In the genomic region with DNA sequence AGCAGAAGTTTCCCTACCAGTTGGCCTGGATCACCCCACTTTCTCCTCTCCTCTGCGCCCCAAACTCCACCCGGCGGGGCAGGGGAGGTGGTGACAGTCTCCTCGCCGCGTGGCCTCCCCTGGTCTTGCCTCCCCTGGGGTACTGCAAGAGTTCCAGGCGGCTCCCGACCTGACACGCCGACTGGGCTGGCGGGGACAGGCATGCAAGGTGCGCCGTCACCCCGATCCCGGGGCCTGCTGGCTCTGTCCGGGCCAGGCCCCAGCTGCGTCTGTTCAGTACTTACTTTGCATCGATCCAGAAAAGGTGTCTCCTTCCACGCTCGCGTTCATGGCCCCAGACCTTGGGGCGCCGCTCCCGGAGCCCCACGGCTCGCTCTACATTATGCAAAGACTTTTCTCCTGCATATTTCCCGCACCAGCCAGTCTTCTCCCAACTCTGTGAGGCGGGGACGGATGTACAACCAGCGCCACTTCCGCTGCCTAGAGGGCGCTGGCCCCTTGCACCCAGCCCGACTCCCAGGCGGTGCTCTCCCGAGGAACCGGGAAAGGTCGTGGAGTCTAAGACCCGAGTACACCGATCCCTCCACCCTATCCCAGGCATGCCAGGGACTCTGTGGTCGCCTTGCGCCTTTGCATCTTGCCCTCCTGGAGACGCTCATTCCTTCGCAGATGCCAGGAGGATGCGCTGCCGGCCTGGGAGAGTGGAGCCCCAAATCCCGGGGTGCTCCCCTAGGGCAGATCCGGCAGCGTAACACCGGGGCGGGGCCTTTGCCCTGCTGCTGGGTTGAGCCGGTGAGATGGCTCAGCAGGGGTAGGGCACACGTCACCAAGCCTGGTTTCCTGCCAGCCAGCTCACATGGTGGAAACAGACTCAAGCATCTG, we compare ENCODE assay signal across 8 mouse cellular contexts. TPM values are rescaled to one million over a fixed set of nuclear protein-coding genes. Genes with fewer than 3 reads are reported as not detected.
DNase-seq lines count a peak whose midpoint lies in the region; ATAC-seq and TF ChIP-seq lines count a peak whose summit lies in the region.

Gene Zfp64, minus strand, starts transcription at position 753 of the 882 bp plus-strand sequence.

- H3K4me2 ChIP-seq in heart, embryonic 12.5 days = peak within 1 kb of the TSS; percentile 97
- H3K4me2 ChIP-seq in kidney, postnatal 0 days (ENCODE audit: low read length) = peak within 1 kb of the TSS; percentile 96
- H3K4me2 ChIP-seq in liver, embryonic 11.5 days = peak within 1 kb of the TSS; percentile 80
- H3K4me2 ChIP-seq in stomach, embryonic 14.5 days (replicated peaks; ENCODE audit: low read depth, low read length) = peak within 1 kb of the TSS; percentile 91

- 0 out of 2 replicates have a peak, but pooled peaks have one; percentile 36 for TF ChIP-seq POLR2A in brain, embryonic 14.5 days (IDR thresholded peaks at IDR 0.05; ENCODE audit: borderline replicate concordance, extremely low read depth, insufficient read depth, insufficient read length, poor library complexity, severe bottlenecking)

- H3K9me3 ChIP-seq in erythroblast, embryonic 14.5 days (ENCODE audit: control insufficient read depth, low read length) = no peaks in the 10 kb centered on the region
- no peaks in the 10 kb centered on the region for H3K9me3 ChIP-seq in heart, embryonic 12.5 days (replicated peaks)
- H3K9me3 ChIP-seq in kidney, postnatal 0 days (replicated peaks; ENCODE audit: low read length) = no peaks in the 10 kb centered on the region
- H3K9me3 ChIP-seq in liver, embryonic 11.5 days (ENCODE audit: control insufficient read depth, low read length) = no peaks in the 10 kb centered on the region
- H3K9me3 ChIP-seq in stomach, embryonic 14.5 days (ENCODE audit: control insufficient read depth, low read depth, low read length) = no peaks in the 10 kb centered on the region

- peaks cover 28% of the 10 kb centered on the region for H3K36me3 ChIP-seq in erythroblast, embryonic 14.5 days (ENCODE audit: control insufficient read depth)
- peaks cover 22% of the 10 kb centered on the region for H3K36me3 ChIP-seq in heart, embryonic 12.5 days
- H3K36me3 ChIP-seq in kidney, postnatal 0 days (ENCODE audit: insufficient read depth, low read length) = peaks cover 13% of the 10 kb centered on the region
- peaks cover 15% of the 10 kb centered on the region for H3K36me3 ChIP-seq in liver, embryonic 11.5 days (ENCODE audit: control insufficient read depth, insufficient read depth, low read length)
- H3K36me3 ChIP-seq in stomach, embryonic 14.5 days (ENCODE audit: control insufficient read depth, insufficient read depth, low read length) = peaks cover 16% of the 10 kb centered on the region

- H3K27me3 ChIP-seq in erythroblast, embryonic 14.5 days (ENCODE audit: control insufficient read depth) = no peaks in the 10 kb centered on the region
- no peaks in the 10 kb centered on the region for H3K27me3 ChIP-seq in heart, embryonic 12.5 days (replicated peaks)
- no peaks in the 10 kb centered on the region for H3K27me3 ChIP-seq in kidney, postnatal 0 days (ENCODE audit: insufficient read depth, low read length)
- no peaks in the 10 kb centered on the region for H3K27me3 ChIP-seq in liver, embryonic 11.5 days (replicated peaks; ENCODE audit: control insufficient read depth, insufficient read depth, low read length)
- H3K27me3 ChIP-seq in stomach, embryonic 14.5 days (ENCODE audit: control insufficient read depth, insufficient read depth, low read length) = no peaks in the 10 kb centered on the region

- peak within 1 kb of the TSS; percentile 93 for H3K27ac ChIP-seq in heart, embryonic 12.5 days (ENCODE audit: poor library complexity, severe bottlenecking)
- H3K27ac ChIP-seq in kidney, postnatal 0 days = peak within 1 kb of the TSS; percentile 90
- H3K27ac ChIP-seq in liver, embryonic 11.5 days (ENCODE audit: low read depth, low read length) = peak within 1 kb of the TSS; percentile 78
- peak within 1 kb of the TSS; percentile 78 for H3K27ac ChIP-seq in stomach, embryonic 14.5 days (ENCODE audit: low read length)

- peak within 1 kb of the TSS; percentile 98 for H3K9ac ChIP-seq in heart, embryonic 12.5 days
- peak within 1 kb of the TSS; percentile 94 for H3K9ac ChIP-seq in kidney, postnatal 0 days (ENCODE audit: low read depth, low read length)
- peak within 1 kb of the TSS; percentile 88 for H3K9ac ChIP-seq in liver, embryonic 11.5 days (ENCODE audit: low read depth, low read length)
- peak within 1 kb of the TSS; percentile 91 for H3K9ac ChIP-seq in stomach, embryonic 14.5 days (replicated peaks; ENCODE audit: low read depth, low read length)

- DNase-seq in B cell, adult 2 months = peak; percentile 79 to 82
- DNase-seq in brain, embryonic 14.5 days (ENCODE audit: low read depth) = peak; percentile 91
- DNase-seq in kidney, postnatal 0 days (ENCODE audit: low spot score) = peak; percentile 90
- peak; percentile 91 for DNase-seq in liver, embryonic 11.5 days (ENCODE audit: low spot score)
- DNase-seq in naive thymus-derived CD4-positive, alpha-beta T cell, adult 2 months (ENCODE audit: low read depth) = peak; percentile 92

- under 1% methylated on average over 52 of the region's 52 CpGs for WGBS in heart, embryonic 12.5 days
- under 1% methylated on average over 52 of the region's 52 CpGs for WGBS in kidney, postnatal 0 days
- under 1% methylated on average over 52 of the region's 52 CpGs for WGBS in liver, embryonic 11.5 days
- under 1% methylated on average over 52 of the region's 52 CpGs for WGBS in stomach, embryonic 14.5 days

- ATAC-seq in heart, embryonic 12.5 days (ENCODE audit: insufficient number of reproducible peaks, low FRiP score) = peak; percentile 91
- peak; percentile 90 for ATAC-seq in kidney, postnatal 0 days (replicated peaks; ENCODE audit: low FRiP score, low read depth)
- ATAC-seq in liver, embryonic 11.5 days (replicated peaks; ENCODE audit: low FRiP score) = peak; percentile 91
- ATAC-seq in stomach, embryonic 14.5 days (ENCODE audit: insufficient number of reproducible peaks, insufficient read depth, low FRiP score, low read depth) = peak; percentile 86

- TF ChIP-seq CTCF in brain, embryonic 14.5 days (IDR thresholded peaks at IDR 0.05; ENCODE audit: borderline replicate concordance, extremely low read depth, insufficient read depth, insufficient read length) = peak; percentile 63
- peak; percentile 72 for TF ChIP-seq CTCF in kidney, postnatal 0 days (IDR thresholded peaks at IDR 0.05; ENCODE audit: low read depth)

- peaks cover 34% of the 10 kb centered on the region for H3K4me1 ChIP-seq in erythroblast, embryonic 14.5 days (ENCODE audit: control insufficient read depth)
- peaks cover 19% of the 10 kb centered on the region for H3K4me1 ChIP-seq in heart, embryonic 12.5 days (replicated peaks)
- peaks cover 11% of the 10 kb centered on the region; the same call in 1 of the 2 replicates for H3K4me1 ChIP-seq in kidney, postnatal 0 days (replicated peaks; ENCODE audit: insufficient read depth, low read length)
- peaks cover 15% of the 10 kb centered on the region for H3K4me1 ChIP-seq in liver, embryonic 11.5 days (replicated peaks; ENCODE audit: control insufficient read depth, insufficient read depth, low read length)
- peaks cover 11% of the 10 kb centered on the region; the same call in 1 of the 2 replicates for H3K4me1 ChIP-seq in stomach, embryonic 14.5 days (ENCODE audit: control insufficient read depth, insufficient read depth, low read length)

- peak within 1 kb of the TSS; percentile 77 for H3K4me3 ChIP-seq in erythroblast, embryonic 14.5 days (replicated peaks)
- H3K4me3 ChIP-seq in heart, embryonic 12.5 days = peak within 1 kb of the TSS; percentile 95
- peak within 1 kb of the TSS; percentile 87 for H3K4me3 ChIP-seq in kidney, postnatal 0 days (replicated peaks; ENCODE audit: low read depth, low read length)
- H3K4me3 ChIP-seq in liver, embryonic 11.5 days (ENCODE audit: low read depth, low read length) = peak within 1 kb of the TSS; percentile 84
- H3K4me3 ChIP-seq in stomach, embryonic 14.5 days (ENCODE audit: low read depth, low read length) = peak within 1 kb of the TSS; percentile 90

RNA-seq across cellular contexts. Expression of gene Zfp64, which starts in this region (rescaled TPM):
- 34.7 and 37.9 TPM in 2 replicates for polyA plus RNA-seq in brain, embryonic 14.5 days (2012; rRNA removed)
- polyA plus RNA-seq in erythroblast, embryonic 14.5 days (2012) = 1.3 and 1.5 TPM in 2 replicates
- 20.8 and 21.0 TPM in 2 replicates for polyA plus RNA-seq in heart, embryonic 12.5 days (2016; fragmentation: Nextera tagmentation; extraction: Ambion mirVana)
- polyA plus RNA-seq in kidney, postnatal 0 days (2015; fragmentation: Nextera tagmentation; extraction: Ambion mirVana) = 20.4 and 22.0 TPM in 2 replicates
- polyA plus RNA-seq in liver, embryonic 11.5 days (2014; fragmentation: Nextera tagmentation; extraction: Ambion mirVana) = 30.6 and 31.1 TPM in 2 replicates
- polyA plus RNA-seq in stomach, embryonic 14.5 days (2014; fragmentation: Nextera tagmentation; extraction: Ambion mirVana) = 37.2 and 38.2 TPM in 2 replicates

Comparison
In these comparisons a context has a peak if more than half of its experiments do, and no peak if none do; other contexts are left out.
1. Peak in every context shown above with its lines: DNase-seq, ATAC-seq, H3K4me3 ChIP-seq and H3K27ac ChIP-seq.